Mouse (Mus musculus): ENCODE data around the gene Mfsd11. TPM values are rescaled to one million over a fixed set of nuclear protein-coding genes. Genes with fewer than 3 reads are reported as not detected.

Gene Mfsd11
- polyA plus RNA-seq, 1 experiment: 34.0 TPM

DNA sequence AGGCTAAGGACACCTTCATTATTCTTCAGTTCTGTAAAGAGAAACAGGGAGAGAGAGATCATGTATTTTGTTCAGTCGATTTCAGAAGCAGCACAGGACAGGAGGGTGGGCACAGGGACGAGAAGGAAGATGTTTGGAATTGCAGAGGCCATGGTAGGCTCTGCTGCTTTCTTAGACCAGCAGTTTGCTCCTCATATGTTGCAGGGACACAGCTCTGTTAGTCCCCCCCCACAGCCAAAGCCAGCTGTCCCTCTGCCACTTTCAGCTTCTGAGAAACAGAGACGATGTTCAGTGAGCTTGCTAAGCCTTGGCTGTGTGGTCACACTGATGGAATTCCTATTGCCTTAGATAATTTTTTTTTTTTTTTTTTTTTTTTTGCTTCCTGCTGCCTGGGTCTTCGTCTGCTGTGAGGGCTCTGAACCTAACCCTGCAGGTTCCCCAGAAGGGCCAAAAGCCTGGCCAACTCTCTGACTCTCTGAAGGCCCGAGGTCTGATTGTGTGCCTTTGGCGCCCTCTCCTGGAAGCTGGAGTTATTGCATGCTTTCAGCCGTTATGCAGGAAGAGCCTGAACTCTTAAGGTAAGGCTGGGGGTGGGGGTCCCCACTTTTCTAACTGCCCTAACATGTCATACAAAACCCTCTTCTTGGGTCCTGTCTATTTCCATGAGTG is 44.2 kb upstream of the Mfsd11 start:
- peaks cover 29% of the 10 kb centered on the region for H3K36me3 ChIP-seq (ENCODE audit: control insufficient read depth, insufficient read depth)
- no peaks in the 10 kb centered on the region for H3K79me3 ChIP-seq (ENCODE audit: low read depth)
- TF ChIP-seq MYOD1 (IDR thresholded peaks at IDR 0.05; ENCODE audit: control insufficient read depth, insufficient read length, low read depth): peak; percentile 22
- TF ChIP-seq FOSL1 (IDR thresholded peaks at IDR 0.05; ENCODE audit: insufficient read depth, low read length, poor library complexity, severe bottlenecking): no peak
- TF ChIP-seq CTCF (IDR thresholded peaks at IDR 0.05; ENCODE audit: control insufficient read depth, insufficient read depth, insufficient read length): peak; percentile 46
- no peak for TF ChIP-seq MAX (IDR thresholded peaks at IDR 0.05)
- H3K27me3 ChIP-seq (ENCODE audit: control insufficient read depth, insufficient read depth, insufficient read length): no peaks in the 10 kb centered on the region
- no peaks in the 10 kb centered on the region for H3K79me2 ChIP-seq (ENCODE audit: control insufficient read depth, insufficient read depth)
- H3K4me3 ChIP-seq (ENCODE audit: insufficient read depth, poor library complexity, severe bottlenecking): no peak overlapping the region
- no peak overlapping the region for H3ac ChIP-seq (ENCODE audit: control insufficient read depth, insufficient read length, low read depth)

DNA sequence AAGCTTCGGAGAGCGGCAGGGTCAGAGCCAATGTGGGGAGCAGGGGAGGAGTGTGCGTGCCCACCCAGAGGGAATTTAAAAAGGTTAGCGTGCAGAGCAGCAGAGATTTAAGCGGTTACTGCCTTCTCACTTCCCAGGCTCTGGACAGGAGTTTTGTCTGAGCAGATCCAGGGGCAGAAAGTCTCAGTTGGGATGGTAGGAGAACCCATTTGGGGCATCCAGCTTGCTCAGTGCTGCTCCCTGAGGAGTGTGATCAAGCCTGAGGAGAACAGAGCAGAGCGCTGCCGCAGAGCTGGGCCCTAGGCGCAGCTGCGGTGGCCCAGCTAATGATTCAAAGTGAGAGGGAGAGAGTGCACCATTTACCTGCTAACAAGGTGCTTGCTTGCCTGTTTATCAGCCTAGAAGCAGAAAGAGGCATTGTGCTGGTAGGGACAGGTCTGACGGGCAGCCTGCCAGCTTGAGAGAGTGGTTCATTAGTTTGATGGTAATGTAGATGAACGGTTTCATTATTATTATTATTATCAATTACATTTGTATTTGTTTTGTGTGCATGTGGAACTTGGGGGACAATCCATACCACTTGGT is 43.3 kb upstream of the Mfsd11 start:
- Histone ChIP-seq H3K36me3 (ENCODE audit: control insufficient read depth, insufficient read depth) (peaks cover 34% of the 10 kb centered on the region), H3K27me3 (ENCODE audit: control insufficient read depth, insufficient read depth, insufficient read length) (no peaks in the 10 kb centered on the region), H3K79me3 (ENCODE audit: low read depth) (no peaks in the 10 kb centered on the region), H3K79me2 (ENCODE audit: control insufficient read depth, insufficient read depth) (no peaks in the 10 kb centered on the region), H3ac (ENCODE audit: control insufficient read depth, insufficient read length, low read depth) (no peak overlapping the region), H3K4me3 (ENCODE audit: insufficient read depth, poor library complexity, severe bottlenecking) (no peak overlapping the region)
- TF ChIP-seq CTCF (IDR thresholded peaks at IDR 0.05; ENCODE audit: control insufficient read depth, insufficient read depth, insufficient read length): no peak
- no peak for TF ChIP-seq CEBPB (IDR thresholded peaks at IDR 0.05; ENCODE audit: low read depth)
- no peak for TF ChIP-seq MAX (IDR thresholded peaks at IDR 0.05)
- TF ChIP-seq FOSL1 (IDR thresholded peaks at IDR 0.05; ENCODE audit: insufficient read depth, low read length, poor library complexity, severe bottlenecking): no peak
- no peak for TF ChIP-seq MYOG (IDR thresholded peaks at IDR 0.05; ENCODE audit: control insufficient read depth, extremely low read depth, insufficient read length)
- no peak for TF ChIP-seq MYOD1 (IDR thresholded peaks at IDR 0.05; ENCODE audit: control insufficient read depth, insufficient read length, low read depth)

- Histone ChIP-seq H3K79me2 (ENCODE audit: control insufficient read depth, insufficient read depth) (peaks cover 2% of the 10 kb centered on the region), H3K27me3 (ENCODE audit: control insufficient read depth, insufficient read depth, insufficient read length) (no peaks in the 10 kb centered on the region), H3K36me3 (ENCODE audit: control insufficient read depth, insufficient read depth) (peaks cover 35% of the 10 kb centered on the region), H3K79me3 (ENCODE audit: low read depth) (no peaks in the 10 kb centered on the region), H3K4me3 (ENCODE audit: insufficient read depth, poor library complexity, severe bottlenecking) (no peak overlapping the region), H3ac (ENCODE audit: control insufficient read depth, insufficient read length, low read depth) (no peak overlapping the region)
- TF ChIP-seq CTCF (IDR thresholded peaks at IDR 0.05; ENCODE audit: control insufficient read depth, insufficient read depth, insufficient read length) (no peak), FOSL1 (IDR thresholded peaks at IDR 0.05; ENCODE audit: insufficient read depth, low read length, poor library complexity, severe bottlenecking) (no peak)
These were observed 42.7 kb upstream of the Mfsd11 start for GRCm38 (mm10) chr11:116809520-116809919.

DNA sequence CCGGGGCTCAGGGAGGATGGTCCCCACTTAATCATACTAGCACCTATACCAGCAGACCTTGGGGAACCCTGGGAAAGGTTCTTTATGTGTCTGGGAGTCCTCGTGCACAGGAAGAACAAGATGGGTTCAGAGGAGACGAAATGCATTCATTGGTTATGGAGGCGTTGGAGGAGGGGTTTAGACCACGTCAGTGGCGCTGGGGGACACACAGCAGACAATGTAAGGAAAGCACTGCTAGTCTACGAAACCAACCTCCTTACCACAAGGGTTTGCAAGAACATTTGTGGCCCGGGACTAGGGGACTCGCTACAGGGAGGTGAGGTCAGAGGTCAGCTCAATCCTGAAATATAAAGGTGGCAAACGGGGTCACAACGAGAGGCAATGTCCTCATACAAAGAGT is 41.7 kb upstream of the Mfsd11 start:
- peaks cover 1% of the 10 kb centered on the region for H3K79me3 ChIP-seq (ENCODE audit: low read depth)
- H3K36me3 ChIP-seq (ENCODE audit: control insufficient read depth, insufficient read depth): peaks cover 35% of the 10 kb centered on the region
- peaks cover 12% of the 10 kb centered on the region for H3K79me2 ChIP-seq (ENCODE audit: control insufficient read depth, insufficient read depth)
- no peak for TF ChIP-seq USF1 (IDR thresholded peaks at IDR 0.05; ENCODE audit: low read depth)
- TF ChIP-seq MYOG (IDR thresholded peaks at IDR 0.05; ENCODE audit: control insufficient read depth, extremely low read depth, insufficient read length): no peak
- no peak for TF ChIP-seq MAX (IDR thresholded peaks at IDR 0.05)
- no peak for TF ChIP-seq FOSL1 (IDR thresholded peaks at IDR 0.05; ENCODE audit: insufficient read depth, low read length, poor library complexity, severe bottlenecking)
- no peak overlapping the region for H3K4me3 ChIP-seq (ENCODE audit: insufficient read depth, poor library complexity, severe bottlenecking)
- H3ac ChIP-seq (ENCODE audit: control insufficient read depth, insufficient read length, low read depth): no peak overlapping the region
- H3K27me3 ChIP-seq (ENCODE audit: control insufficient read depth, insufficient read depth, insufficient read length): no peaks in the 10 kb centered on the region

DNA sequence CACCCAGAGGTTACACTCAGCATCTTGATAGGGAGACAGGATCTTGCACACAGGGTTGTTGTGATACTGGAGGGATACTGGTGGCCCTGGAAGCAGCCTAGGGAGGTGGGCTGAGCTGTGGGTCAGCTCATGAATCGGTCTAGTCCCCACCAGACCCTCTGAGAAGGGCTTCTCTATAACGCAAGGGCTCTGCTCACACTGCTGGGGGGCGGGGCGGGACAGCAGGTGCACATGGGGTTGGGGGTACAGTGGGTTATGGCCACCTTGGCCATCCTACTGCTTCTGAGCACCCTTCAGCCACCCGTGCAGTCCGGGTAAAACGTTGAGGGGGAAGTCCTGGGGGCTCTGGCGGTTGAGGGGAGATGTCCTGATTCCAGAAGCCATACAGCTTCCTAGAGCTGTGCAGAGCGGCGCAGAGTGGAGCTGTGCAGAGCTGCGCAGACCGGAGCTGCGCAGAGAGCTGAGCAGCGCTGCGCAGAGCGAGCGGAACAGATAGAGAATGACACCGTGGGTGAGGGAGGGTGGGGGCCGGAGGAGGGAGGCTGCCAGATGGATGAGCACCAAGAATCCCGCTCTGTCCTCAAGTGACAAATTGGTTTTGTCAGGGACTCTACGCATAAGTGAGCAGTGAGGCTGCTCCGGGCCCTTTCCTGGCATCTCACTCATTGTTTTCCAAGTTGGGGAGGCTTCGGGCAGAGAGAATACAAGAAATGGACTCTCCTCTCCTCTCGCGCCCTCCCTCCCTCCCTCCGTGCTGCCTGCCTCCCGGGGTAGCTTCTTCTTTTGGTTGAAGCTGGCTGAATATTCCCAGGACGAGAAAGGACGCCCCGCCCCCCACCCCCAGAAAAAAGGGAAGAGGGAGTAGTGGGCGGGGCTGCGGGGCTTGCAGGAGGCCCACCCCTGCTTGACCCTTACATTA is 41.0 kb upstream of the Mfsd11 start:
- H3K79me2 ChIP-seq (ENCODE audit: control insufficient read depth, insufficient read depth): peaks cover 19% of the 10 kb centered on the region
- H3ac ChIP-seq (ENCODE audit: control insufficient read depth, insufficient read length, low read depth): no peak overlapping the region

More for the DNA sequence above, 41.0 kb upstream of the Mfsd11 start:
- H3K36me3 ChIP-seq (ENCODE audit: control insufficient read depth, insufficient read depth): peaks cover 34% of the 10 kb centered on the region
- peaks cover 5% of the 10 kb centered on the region for H3K79me3 ChIP-seq (ENCODE audit: low read depth)
- TF ChIP-seq MYOD1 (IDR thresholded peaks at IDR 0.05; ENCODE audit: control insufficient read depth, insufficient read length, low read depth): no peak
- no peak for TF ChIP-seq FOSL1 (IDR thresholded peaks at IDR 0.05; ENCODE audit: insufficient read depth, low read length, poor library complexity, severe bottlenecking)
- no peak overlapping the region for H3K4me3 ChIP-seq (ENCODE audit: insufficient read depth, poor library complexity, severe bottlenecking)
- H3K27me3 ChIP-seq (ENCODE audit: control insufficient read depth, insufficient read depth, insufficient read length): no peaks in the 10 kb centered on the region

Data from C2C12 (cell line).